15 mouse cellular contexts compared by ENCODE assay signal in genomic region chr12:77140656-77141055, GRCm38 (mm10).
DNase-seq lines count a peak whose midpoint lies in the region.
"Had no signal": no experiment of that assay in that cellular context is flagged by ENCODE, and none has a peak within 500 bp of the region (broad histone marks: within the 10 kb centered on the region; RNA-seq: fewer than 3 reads in every experiment).

No protein-coding gene starts in this region.

- 68% methylated on average over 6 of the region's 6 CpGs for whole genome bisulfite sequencing in heart, embryonic 10.5 days

- peaks cover 11% of the 10 kb centered on the region for H3K4me1 ChIP-seq in heart, embryonic 10.5 days
- H3K4me1 ChIP-seq: forebrain, embryonic 13.5 days; forebrain, embryonic 15.5 days had no signal

- no peaks in the 10 kb centered on the region for H3K27me3 ChIP-seq in heart, embryonic 10.5 days (ENCODE audit: insufficient read depth, poor library complexity, severe bottlenecking)
- H3K27me3 ChIP-seq: embryonic facial prominence, embryonic 12.5 days; forebrain, embryonic 13.5 days; forebrain, embryonic 15.5 days; Patski had no signal

- H3K36me3 ChIP-seq in heart, embryonic 10.5 days = no peaks in the 10 kb centered on the region
- H3K36me3 ChIP-seq: embryonic facial prominence, embryonic 12.5 days; forebrain, embryonic 15.5 days; G1E had no signal

- no peak overlapping the region for H3K4me3 ChIP-seq in heart, embryonic 10.5 days
- H3K4me3 ChIP-seq: embryonic facial prominence, embryonic 12.5 days; forebrain, embryonic 13.5 days; forebrain, embryonic 15.5 days had no signal

- no peaks in the 10 kb centered on the region for H3K9me3 ChIP-seq in heart, embryonic 10.5 days
- H3K9me3 ChIP-seq: embryonic facial prominence, embryonic 12.5 days; forebrain, embryonic 13.5 days; forebrain, embryonic 15.5 days; G1E had no signal

- no peak overlapping the region for H3K27ac ChIP-seq in heart, embryonic 10.5 days
- H3K27ac ChIP-seq: embryonic facial prominence, embryonic 12.5 days; forebrain, embryonic 13.5 days; forebrain, embryonic 15.5 days had no signal

- peak; percentile 43 for DNase-seq in heart, embryonic 10.5 days (ENCODE audit: low spot score)
- DNase-seq in heart, postnatal 4 days = no peak
- DNase-seq in A20 (ENCODE audit: low read depth, low spot score) = peak; percentile 85
- DNase-seq in induced T-regulatory cell, adult 2 months (ENCODE audit: low read depth) = peak; percentile 53
- DNase-seq in lung, adult 18-20 months = no peak
- DNase-seq: adrenal gland, adult 8-10 months; cerebellum, adult 11-12 months; cerebellum, postnatal 36 days; embryo, embryonic 11 days; forebrain, postnatal 0 days had no signal

Comparison
In these comparisons a context has a peak if more than half of its experiments do, and no peak if none do; other contexts are left out.
1. DNase-seq: peak in heart, embryonic 10.5 days (single experiment), A20 (single experiment) and induced T-regulatory cell, adult 2 months (single experiment); none in heart, postnatal 4 days (single experiment) and lung, adult 18-20 months (0 of 2).